8 mouse cellular contexts compared by ENCODE assay signal in the genomic region with DNA sequence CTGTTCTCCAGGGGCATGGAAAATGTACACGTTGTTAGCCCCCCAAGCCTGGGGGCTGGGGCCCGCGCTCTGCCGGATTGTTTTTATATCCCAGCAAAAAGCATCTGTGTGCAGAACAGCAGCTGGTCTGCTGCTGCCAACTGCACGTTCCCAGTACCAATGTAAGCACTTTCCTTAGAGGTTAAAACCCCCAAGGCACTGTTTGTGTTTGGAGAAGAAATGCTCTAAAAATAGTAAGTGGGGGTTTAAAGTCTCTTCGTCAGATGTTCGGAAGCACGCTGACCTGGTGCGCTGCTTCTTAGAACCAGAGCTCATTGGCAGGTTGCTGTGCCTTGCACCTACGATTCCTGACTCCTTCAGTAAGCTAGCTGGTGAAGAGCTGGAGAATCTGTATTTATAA.
DNase-seq lines count a peak whose midpoint lies in the region; ATAC-seq and TF ChIP-seq lines count a peak whose summit lies in the region.

No protein-coding gene starts in this region.

- no peaks in the 10 kb centered on the region for H3K36me3 ChIP-seq in forebrain, embryonic 12.5 days (replicated peaks)

- no peaks in the 10 kb centered on the region for H3K9me3 ChIP-seq in forebrain, embryonic 12.5 days

- H3K4me2 ChIP-seq in forebrain, embryonic 12.5 days, result peak overlapping the region; percentile 49

- 46% methylated on average over 10 of the region's 10 CpGs for WGBS in forebrain, embryonic 12.5 days

- H3K4me1 ChIP-seq in forebrain, embryonic 12.5 days, result peaks cover 16% of the 10 kb centered on the region

- H3K27ac ChIP-seq in left cerebral cortex, adult 2 months, result no peak overlapping the region
- peak overlapping the region; percentile 68; the same call in 1 of the 2 replicates for H3K27ac ChIP-seq in forebrain, embryonic 12.5 days

- DNase-seq in left cerebral cortex, adult 2 months (ENCODE audit: extremely low spot score in 1 of 2, low spot score in 2 of 2), result no peak
- DNase-seq in left cerebral cortex, postnatal 36 days (ENCODE audit: low spot score in 2 of 2), result no peak
- DNase-seq in kidney, postnatal 36 days, result peak; percentile 25 to 52
- peak; percentile 57 for DNase-seq in retina, postnatal 1 day
- no peak for DNase-seq in thymus, postnatal 36 days
- DNase-seq in layer of hippocampus, postnatal 36 days, result no peak

- peak; percentile 42; the same call in 1 of the 2 replicates for ATAC-seq in forebrain, embryonic 12.5 days (ENCODE audit: low FRiP score)
- ATAC-seq in activated CD4-positive, CD25-positive, alpha-beta regulatory T cell, adult 4 months, result no peak

- H3K4me3 ChIP-seq in left cerebral cortex, adult 2 months, result peak overlapping the region; percentile 9; the same call in 1 of the 2 replicates
- no peak overlapping the region for H3K4me3 ChIP-seq in forebrain, embryonic 12.5 days (replicated peaks)

- H3K9ac ChIP-seq in forebrain, embryonic 12.5 days, result no peak overlapping the region

- intact Hi-C loops in left cerebral cortex, adult 2 months (cut with DNase I), result loop anchor here (10.0 kb wide), 1 partner anchor 144 kb away; the partner anchor contains the start of gene Tnfrsf21
- intact Hi-C loops in left cerebral cortex, postnatal 36 days (cut with DNase I), result no loop called here

- no peak for TF ChIP-seq CTCF in left cerebral cortex, adult 2 months (IDR thresholded peaks at IDR 0.05)

- H3K27me3 ChIP-seq in forebrain, embryonic 12.5 days, result no peaks in the 10 kb centered on the region

Comparison
In these comparisons a context has a peak if more than half of its experiments do, and no peak if none do; other contexts are left out.
1. DNase-seq: peak in kidney, postnatal 36 days (2 of 2) and retina, postnatal 1 day (single experiment); none in left cerebral cortex, adult 2 months (0 of 2), left cerebral cortex, postnatal 36 days (0 of 2), thymus, postnatal 36 days (0 of 2) and layer of hippocampus, postnatal 36 days (0 of 2).